Mouse (Mus musculus) kidney, postnatal 10 days (tissue): ENCODE results near the gene Mier2.

Experiments
- DNase-seq: peaks from one replicate; pipeline ENCODE4 v3.0.0; 2021; ENCODE audit warnings: mixed read lengths

Mier2 gene

DNA sequence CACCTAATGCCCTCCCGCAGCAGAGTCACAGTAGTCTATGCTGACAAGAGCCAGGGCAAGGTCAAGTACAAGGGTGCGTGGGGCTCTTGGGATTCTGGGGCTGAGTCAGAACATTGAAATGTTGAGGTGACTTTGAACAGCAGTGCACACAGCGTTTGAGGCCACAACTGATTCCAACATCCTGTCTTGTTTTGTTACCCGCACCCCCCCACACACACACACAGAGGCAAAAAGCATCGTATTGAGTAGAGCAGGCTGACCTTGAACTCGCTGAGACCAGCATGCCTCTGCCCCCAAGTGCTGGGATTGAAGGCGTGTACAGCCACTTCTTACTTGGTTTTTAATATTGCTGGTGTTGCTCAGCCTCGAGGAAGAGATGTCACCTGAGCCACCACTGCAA lies 19.4 kb upstream of the Mier2 start:
- DNase-seq = no peak

DNA sequence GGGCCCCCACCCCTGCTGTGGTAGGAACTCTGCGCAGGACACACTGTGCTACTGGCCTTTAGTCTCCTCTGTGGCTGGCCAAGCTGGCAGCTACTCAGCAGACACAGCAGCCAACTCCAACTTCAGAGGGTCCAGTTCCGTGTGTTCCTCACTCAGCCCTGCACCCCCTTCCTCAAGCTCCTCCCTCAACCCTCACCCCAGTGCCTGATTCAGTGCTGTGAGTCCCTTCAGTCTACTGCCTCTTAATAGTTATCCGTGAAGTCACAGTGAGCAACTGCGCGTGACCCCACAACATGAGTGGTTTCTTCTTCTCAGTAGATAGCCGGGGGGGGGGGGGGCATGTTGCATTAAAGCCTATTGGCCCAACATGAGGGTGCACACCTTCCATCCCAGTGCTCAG lies 18.6 kb upstream of the Mier2 start:
- no peak for DNase-seq

DNA sequence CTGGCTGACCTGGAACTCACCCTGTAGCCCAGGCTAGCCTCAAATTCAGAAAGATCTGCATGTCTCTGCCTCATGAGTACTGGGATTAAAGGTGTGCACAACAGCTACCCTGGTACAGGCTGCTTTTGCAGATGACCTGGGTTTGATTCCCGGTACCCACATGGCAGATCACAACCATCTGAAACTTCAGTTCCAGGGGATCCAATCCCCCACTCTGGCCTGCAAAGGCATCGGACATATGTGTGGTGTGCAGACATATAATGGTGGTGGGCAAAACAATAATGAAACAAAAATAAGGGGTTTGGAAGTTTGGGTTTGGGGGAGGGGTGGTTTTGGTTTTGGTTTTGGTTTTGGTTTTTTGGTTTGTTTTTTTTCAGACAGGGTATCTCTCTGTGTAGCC lies 16.3 kb upstream of the Mier2 start:
- no peak for DNase-seq

GRCm38 (mm10) chr10:79569921-79570320 lies 14.9 kb upstream of the Mier2 start:
- DNase-seq = no peak

- DNase-seq = peak; percentile 1
Measured at GRCm38 (mm10) chr10:79559716-79560115, 4.7 kb upstream of the Mier2 start.

DNA sequence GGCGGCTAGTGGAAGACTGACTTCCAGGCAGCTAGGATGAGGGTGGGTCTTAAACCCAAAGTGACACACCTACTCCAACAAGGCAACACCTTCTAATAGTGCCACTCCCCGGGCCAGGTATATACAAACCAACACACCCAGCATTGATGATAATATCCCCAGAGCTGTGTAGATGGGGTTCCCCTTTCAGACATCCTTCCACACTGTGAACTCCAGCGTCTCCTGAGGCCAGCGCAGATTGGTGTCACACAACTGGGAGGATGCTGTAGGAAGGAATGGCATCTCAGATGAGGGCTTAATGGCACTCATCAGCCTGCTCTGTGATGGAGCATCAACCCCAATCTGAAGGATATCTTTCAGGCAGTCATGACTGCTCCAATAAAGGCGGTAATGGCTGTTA lies 2.5 kb upstream of the Mier2 start:
- DNase-seq = peak; percentile 1

DNA sequence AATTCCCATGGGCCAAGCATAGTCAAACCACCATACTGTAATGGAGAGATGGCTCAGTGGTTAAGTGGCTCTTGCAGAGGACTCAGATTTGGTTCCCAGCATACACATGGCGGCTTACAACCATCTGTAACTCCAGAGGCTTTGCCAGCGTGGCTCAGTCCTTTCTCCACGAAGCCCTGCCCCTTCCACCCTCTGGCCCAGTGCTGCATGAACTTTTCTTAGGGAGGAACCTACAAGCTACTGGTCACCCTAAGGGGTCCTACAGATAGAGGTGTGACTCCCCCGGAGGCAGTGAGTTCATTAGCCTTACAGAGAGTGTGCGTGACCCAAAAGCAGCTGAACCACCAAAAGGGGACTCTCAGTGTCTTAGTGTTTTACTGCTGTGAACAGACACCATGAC lies 2.0 kb upstream of the Mier2 start:
- peak; percentile 1 for DNase-seq

DNA sequence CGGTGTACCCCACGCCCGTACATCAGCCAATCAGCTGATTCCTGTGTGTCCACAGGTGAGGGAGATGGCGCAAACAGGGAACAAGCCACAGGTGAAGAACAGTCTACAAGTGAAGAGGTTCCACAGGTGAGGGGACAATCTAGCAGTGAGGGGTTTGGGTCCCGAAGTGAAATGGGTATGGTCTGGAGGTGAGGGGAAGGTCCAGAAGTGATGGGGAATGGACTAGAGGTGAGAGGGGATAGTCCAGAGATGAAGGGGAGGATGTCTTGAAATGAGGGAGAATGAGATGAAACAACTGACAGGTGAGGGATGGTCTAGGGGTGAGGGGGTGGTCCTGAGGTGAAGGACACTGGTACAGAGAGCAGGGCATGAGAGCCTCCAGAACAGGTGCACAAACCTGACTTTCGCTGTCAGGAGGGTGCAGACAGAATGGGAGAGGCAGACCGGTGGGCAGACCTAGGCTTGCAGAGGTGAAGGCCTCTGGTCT lies 282 bp upstream of the Mier2 start:
- DNase-seq = peak; percentile 10

DNA sequence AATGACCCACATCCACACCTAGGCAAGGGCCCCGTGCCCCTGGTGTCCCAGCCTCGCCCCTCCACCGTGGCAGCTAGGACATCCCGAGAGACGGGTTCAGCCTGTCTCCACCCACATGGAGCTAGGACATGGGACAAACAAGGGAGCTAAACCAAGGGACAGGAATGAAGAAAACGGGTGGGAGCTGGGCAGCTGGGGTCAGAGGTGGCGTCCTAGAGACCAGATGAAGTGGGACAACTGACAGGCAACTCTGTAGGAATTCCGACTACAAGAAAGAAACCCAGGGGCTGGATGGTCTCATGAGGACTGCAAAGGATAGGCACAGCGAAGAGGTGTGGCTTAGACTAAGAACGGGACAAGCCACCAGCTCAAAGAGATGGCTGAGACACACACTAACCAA lies 1.3 kb downstream of the Mier2 start:
- DNase-seq = peak; percentile 14

GRCm38 (mm10) chr10:79553176-79553575 lies 1.8 kb downstream of the Mier2 start:
- DNase-seq = peak; percentile 7

DNA sequence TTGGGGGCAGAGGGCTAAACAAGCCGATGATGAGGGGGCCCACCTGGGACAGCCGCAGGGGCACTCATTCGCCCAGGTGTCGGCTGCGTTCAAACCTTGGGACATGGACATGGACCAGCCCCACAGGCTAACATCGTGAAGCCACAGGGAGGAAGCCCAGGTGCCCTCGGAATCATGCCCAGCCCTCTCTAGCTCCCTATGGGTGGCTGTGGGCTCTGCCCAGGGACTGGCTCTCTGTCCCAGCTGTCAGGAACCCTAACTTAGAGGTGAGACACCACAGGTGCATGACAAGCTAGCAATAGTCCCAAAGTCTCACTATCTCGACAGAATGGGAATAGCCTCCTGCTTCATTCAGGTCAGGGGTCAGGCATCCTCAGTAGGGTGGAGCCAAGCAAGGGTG lies 2.5 kb downstream of the Mier2 start:
- DNase-seq = peak; percentile 4

GRCm38 (mm10) chr10:79550366-79550765 lies 4.6 kb downstream of the Mier2 start:
- DNase-seq = peak; percentile 3

- peak; percentile 4 for DNase-seq
Measured at GRCm38 (mm10) chr10:79548971-79549723, 5.9 kb downstream of the Mier2 start.

DNA sequence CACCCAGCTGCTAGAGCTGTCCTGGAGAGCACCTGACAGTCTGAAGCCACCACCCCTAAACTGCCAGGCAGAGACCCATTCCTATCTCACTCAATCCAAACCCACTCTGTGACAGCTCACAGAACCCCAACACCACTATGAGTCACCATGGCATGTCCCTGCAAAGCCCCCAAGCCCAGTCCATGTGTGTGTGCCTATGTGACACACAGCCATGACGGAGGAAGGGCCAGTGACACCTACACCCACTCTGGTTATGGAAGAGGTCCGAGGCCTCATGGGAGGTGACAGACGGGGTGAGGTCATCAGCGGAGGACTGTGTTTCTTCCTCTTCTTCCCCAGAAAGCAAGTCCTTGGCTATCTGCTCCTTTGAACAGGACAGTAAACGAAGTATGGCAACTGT lies 6.5 kb downstream of the Mier2 start:
- DNase-seq = peak; percentile 5

- peak; percentile 13 for DNase-seq
Measured at GRCm38 (mm10) chr10:79547148-79547675, 7.8 kb downstream of the Mier2 start.

DNA sequence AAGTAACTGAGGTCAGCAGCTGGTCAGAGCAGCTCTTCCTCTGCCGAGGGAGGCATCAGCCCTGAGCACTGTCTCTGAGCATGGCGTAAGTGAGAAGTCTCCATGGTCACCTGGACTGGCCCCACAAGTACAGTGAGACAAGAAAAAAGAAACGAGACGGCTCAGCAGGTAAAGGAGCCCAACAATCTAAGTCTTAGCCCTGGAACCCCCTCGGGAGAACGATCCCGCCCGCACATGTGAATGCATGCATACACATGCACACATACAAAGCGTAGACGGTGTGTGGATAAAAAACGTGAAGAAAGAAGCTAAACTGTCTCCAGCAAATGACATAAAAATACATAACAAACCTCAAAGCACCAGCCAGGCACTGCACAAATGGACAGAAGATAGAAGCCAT lies 8.5 kb downstream of the Mier2 start:
- DNase-seq = peak; percentile 4

GRCm38 (mm10) chr10:79545891-79546290 lies 9.1 kb downstream of the Mier2 start:
- DNase-seq = peak; percentile 2

- peak; percentile 3 for DNase-seq
Measured at GRCm38 (mm10) chr10:79544631-79545030, 10.4 kb downstream of the Mier2 start.

DNA sequence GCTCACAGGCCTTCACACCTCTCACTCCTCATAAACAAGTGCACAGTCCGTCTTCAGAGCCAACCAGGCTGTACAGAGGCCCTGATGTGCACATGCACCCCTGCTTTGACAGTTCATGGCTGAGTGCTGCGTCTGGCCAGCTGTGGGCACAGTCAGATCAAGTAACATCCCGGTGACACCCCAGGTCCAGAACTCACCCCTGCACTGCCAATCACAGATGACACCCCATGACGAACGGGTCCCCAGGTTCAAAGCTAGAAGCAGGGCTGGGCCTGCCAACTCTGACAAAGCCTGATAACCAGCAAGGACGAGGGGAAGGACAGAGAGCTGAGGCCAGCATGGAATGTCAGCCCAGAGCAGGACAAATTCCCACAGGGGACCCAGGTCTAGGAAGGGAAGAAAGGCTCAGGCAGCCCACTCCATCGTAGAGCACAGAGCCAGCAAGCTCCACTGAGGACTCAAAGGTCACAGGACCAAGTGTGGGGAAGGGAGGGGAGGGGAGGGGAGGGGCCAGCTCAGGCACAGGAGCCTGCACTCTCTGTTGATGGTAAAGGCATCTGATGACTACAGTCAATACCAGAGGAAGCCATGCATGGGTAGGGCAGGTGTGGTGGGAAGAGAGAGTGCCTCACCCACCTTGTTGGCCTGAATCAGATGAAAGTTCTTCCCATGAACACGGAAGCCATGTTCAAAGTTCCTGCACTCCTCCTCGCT lies 11.0 kb downstream of the Mier2 start:
- peak; percentile 3 for DNase-seq

DNA sequence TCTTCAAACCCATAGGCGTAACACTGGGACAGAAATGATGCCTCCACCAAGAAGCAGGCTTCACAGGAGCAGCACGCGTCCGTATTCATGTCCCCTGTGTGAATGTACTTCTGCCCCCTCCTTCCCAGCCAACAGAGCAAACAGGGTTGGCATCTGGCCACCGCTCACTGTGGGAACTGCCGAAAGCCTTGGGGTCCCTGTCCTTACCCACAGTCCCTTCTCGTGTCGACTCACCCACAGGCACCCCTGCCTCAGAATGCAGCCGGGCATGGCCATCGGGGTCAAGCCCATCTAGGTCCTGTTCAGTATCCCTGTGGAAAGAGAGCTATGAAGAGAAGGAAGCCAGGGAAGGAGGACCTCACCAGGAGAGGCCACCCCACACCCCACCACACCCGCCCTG lies 12.8 kb downstream of the Mier2 start:
- peak; percentile 33 for DNase-seq

DNA sequence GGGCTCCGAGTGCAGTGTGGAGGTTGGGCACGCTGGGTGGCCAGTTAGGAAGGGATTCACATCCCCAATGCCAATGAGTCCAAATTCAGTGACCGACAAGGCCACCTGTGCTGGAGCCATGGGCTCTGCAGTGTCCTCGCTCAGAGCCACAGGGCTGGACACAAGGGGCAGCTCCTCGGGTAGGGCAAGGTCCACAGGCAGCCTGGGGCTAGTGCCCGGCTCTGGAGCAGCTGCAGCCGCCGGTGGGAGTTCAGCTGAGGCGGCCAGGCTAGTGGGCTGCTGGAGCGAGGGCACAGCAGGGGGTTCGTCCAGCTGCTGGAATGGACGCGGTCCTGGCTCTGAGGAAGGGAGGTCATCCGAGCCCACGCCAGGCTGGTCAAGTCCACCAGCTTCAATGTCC lies 13.5 kb downstream of the Mier2 start:
- DNase-seq = peak; percentile 55

DNA sequence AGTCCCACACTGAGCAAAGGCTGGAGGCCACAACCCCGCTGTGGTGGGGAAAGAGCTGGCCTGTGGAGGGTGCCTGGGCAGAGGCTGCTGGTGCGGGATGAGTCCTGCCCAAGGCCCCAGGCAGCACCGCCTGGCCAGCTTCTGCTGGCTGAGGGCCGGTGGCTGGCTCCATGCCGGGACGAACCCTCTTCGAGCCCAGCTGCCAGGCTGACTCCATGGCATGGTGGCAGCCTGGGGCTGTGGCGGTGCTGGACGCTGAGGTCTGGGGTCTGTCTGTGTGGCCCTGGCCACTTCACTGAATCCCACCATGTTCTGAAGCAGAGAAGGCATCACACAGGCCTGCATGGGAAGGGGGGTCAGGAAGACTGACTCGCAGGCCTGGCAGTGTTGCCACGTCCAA lies 14.3 kb downstream of the Mier2 start:
- peak; percentile 7 for DNase-seq

DNA sequence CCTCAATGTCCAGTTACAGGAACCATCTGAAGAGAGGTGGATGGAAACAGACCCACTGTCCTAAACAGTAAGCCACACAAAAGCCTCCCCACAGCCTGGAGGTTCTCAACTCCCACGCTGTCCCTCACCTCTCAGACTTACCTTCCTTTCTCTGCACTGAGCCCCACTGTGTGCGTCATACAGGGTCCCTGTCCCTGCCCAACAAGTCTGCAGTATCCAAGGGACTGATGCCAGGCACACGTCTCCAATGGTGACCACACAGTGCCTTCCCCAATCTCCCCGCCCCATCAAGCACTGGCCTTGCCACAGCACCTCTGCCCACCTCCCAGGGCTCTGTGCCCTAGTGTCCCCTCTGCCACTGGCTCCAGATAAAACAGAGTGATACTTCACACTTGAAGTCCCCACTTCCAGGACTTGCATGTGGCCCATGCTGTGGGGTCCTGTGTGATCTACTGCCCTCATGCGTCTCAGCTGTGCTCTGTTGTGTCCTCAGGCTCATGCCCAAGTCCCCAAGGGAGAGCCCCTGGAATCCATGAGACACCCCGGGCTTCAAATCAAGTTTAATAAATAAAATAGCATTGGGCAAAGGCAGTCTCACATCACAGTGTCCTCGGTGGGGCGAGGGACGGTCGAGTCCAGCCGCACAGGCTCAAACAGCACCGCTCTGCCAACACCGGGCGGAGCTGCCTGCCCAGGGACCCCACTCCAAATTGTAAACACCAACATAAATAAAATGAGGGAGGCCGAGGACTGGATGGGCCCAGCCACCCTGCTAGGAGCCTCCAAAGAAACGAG lies 15.1 kb downstream of the Mier2 start:
- peak; percentile 4 for DNase-seq
